Mouse (Mus musculus): Measurements from ENCODE around the gene Edc3. TPM values are rescaled to one million over a fixed set of nuclear protein-coding genes. Genes with fewer than 3 reads are reported as not detected.
A peak's percentile ranks its signal among the peaks of the same experiment; 100 is the strongest.

Edc3 gene
- polyA plus RNA-seq (2015; fragmentation: Nextera tagmentation; extraction: Ambion mirVana), result 33.6 and 34.4 TPM in 2 replicates

GRCm38 (mm10) chr9:57708068-57708719 lies at the start of gene Edc3:
Edc3 (plus strand) TSS chr9:57708540.
- Histone ChIP-seq H3K4me2 (peak within 1 kb of the TSS; percentile 79), H3K36me3 (peaks cover 12% of the 10 kb centered on the region), H3K9ac (peak within 1 kb of the TSS; percentile 85), H3K4me3 (replicated peaks) (peak within 1 kb of the TSS; percentile 93), H3K27me3 (no peaks in the 10 kb centered on the region), H3K4me1 (peaks cover 15% of the 10 kb centered on the region), H3K9me3 (replicated peaks) (no peaks in the 10 kb centered on the region), H3K27ac (peak within 1 kb of the TSS; percentile 93)
- WGBS, result under 1% methylated on average over 23 of the region's 23 CpGs
- peak; percentile 97 for ATAC-seq (replicated peaks; ENCODE audit: low FRiP score)

- Histone ChIP-seq H3K27me3 (peaks cover 11% of the 10 kb centered on the region; the same call in 1 of the 2 replicates), H3K27ac (no peak overlapping the region), H3K9ac (no peak overlapping the region), H3K36me3 (no peaks in the 10 kb centered on the region), H3K4me3 (replicated peaks) (no peak overlapping the region), H3K9me3 (replicated peaks) (no peaks in the 10 kb centered on the region), H3K4me2 (no peak overlapping the region), H3K4me1 (peaks cover 5% of the 10 kb centered on the region)
- WGBS, result 86% methylated on average over 4 of the region's 4 CpGs
- no peak for ATAC-seq (replicated peaks; ENCODE audit: low FRiP score)
Measured at GRCm38 (mm10) chr9:57658970-57659369, 49.4 kb upstream of the Edc3 start.

DNA sequence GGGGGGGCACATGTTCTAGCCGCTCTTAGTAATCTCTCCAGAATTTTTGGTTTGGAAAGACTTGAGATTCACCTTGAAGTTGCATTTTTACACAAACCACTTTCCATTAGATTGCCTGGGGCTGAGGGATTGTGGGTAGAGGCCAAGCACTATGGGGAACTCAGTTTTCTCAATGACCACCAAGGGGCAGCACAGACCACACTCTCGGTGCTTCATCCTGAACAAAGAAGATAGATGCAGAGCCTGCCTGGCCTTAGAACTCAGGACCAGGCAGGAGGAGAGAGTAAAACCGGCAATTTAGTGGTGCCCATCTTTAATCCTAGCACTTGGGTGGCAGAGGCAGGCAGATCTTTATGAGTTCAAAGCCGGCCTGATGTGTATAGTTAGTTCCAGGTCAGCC lies 48.6 kb upstream of the Edc3 start:
- no peak overlapping the region for H3K27ac ChIP-seq
- H3K4me3 ChIP-seq (replicated peaks), result no peak overlapping the region
- no peak overlapping the region for H3K9ac ChIP-seq
- no peak overlapping the region for H3K4me2 ChIP-seq
- H3K36me3 ChIP-seq, result no peaks in the 10 kb centered on the region
- peak; percentile 66; the same call in 1 of the 2 replicates for ATAC-seq (replicated peaks; ENCODE audit: low FRiP score)
- H3K9me3 ChIP-seq (replicated peaks), result no peaks in the 10 kb centered on the region
- 27% methylated on average over 4 of the region's 4 CpGs for WGBS
- peaks cover 5% of the 10 kb centered on the region for H3K4me1 ChIP-seq
- peaks cover 3% of the 10 kb centered on the region; the same call in 1 of the 2 replicates for H3K27me3 ChIP-seq

DNA sequence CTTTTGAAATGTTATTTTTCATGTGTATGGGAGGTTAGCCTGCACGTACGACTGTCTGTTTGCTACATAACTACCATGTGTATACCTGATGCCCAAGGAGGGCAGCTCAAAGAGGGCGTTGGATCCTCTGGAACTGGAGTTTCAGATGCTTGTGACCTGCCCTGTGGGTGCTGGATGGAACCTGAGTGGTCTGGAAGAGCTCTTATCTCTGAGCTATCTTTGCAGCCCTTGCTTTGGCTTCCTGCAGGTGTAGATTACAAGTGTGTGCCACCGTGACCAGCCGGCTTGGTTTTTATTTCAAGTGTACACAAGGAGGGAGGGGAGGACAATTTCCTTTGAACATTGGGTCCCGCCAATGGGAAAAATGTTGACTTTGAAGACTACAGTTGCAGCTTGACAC lies 47.8 kb upstream of the Edc3 start:
- Histone ChIP-seq H3K4me2 (no peak overlapping the region), H3K36me3 (no peaks in the 10 kb centered on the region), H3K27me3 (no peaks in the 10 kb centered on the region; the same call in 1 of the 2 replicates), H3K9ac (no peak overlapping the region), H3K4me1 (peaks cover 5% of the 10 kb centered on the region), H3K4me3 (replicated peaks) (no peak overlapping the region), H3K9me3 (replicated peaks) (no peaks in the 10 kb centered on the region), H3K27ac (no peak overlapping the region)
- 53% methylated on average over 6 of the region's 6 CpGs for WGBS
- ATAC-seq (replicated peaks; ENCODE audit: low FRiP score), result peak; percentile 27; the same call in 1 of the 2 replicates

DNA sequence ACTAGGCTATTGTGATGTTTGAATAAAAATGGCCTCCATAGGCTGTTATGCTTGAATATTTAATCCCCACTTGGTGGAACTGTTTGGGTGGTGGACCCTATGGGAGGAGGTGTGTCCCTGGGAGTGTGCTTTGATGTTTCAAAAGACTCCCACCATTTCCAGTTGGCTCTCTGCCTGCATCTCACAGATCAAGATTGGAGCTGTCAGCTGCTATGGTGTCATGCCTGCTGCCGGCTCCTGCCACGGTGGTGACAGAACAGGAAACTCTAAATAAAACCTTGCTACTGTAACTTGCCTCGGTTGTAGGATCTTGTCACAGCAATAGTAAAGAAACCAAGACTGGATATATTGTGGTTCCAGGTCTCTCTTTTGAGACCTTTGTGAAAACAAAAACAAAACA lies 46.8 kb upstream of the Edc3 start:
- Histone ChIP-seq H3K4me2 (no peak overlapping the region), H3K4me1 (no peaks in the 10 kb centered on the region; the same call in 1 of the 2 replicates), H3K9ac (no peak overlapping the region), H3K36me3 (no peaks in the 10 kb centered on the region), H3K27ac (no peak overlapping the region), H3K9me3 (replicated peaks) (no peaks in the 10 kb centered on the region), H3K4me3 (replicated peaks) (no peak overlapping the region), H3K27me3 (no peaks in the 10 kb centered on the region; the same call in 1 of the 2 replicates)
- WGBS, result 57% methylated on average over 3 of the region's 3 CpGs
- ATAC-seq (replicated peaks; ENCODE audit: low FRiP score), result no peak

DNA sequence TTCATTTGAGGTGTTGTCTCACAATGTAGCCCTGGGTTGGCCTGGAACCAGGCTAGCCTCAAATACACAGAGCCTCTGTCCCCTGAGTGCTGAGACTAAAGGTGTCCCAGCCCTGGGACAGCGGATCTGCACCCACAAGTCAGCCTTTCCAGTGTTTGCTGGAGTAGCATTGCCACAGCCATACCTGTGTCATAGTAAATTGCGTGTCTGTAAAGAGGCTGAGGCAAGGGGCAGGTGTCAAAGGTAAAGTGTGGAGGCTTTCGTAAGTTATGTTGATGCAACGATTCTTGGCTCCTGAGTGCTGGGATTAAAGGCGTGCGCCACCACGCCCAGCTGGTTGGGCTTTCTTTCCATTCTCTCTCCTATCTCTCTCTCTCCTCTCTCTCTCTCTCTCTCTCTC lies 43.7 kb upstream of the Edc3 start:
- H3K27ac ChIP-seq, result no peak overlapping the region
- 55% methylated on average over 7 of the region's 7 CpGs for WGBS
- H3K36me3 ChIP-seq, result no peaks in the 10 kb centered on the region
- H3K4me1 ChIP-seq, result no peaks in the 10 kb centered on the region; the same call in 1 of the 2 replicates
- H3K9ac ChIP-seq, result no peak overlapping the region
- H3K4me2 ChIP-seq, result no peak overlapping the region
- H3K27me3 ChIP-seq, result no peaks in the 10 kb centered on the region
- no peaks in the 10 kb centered on the region for H3K9me3 ChIP-seq (replicated peaks)
- no peak overlapping the region for H3K4me3 ChIP-seq (replicated peaks)
- no peak for ATAC-seq (replicated peaks; ENCODE audit: low FRiP score)

DNA sequence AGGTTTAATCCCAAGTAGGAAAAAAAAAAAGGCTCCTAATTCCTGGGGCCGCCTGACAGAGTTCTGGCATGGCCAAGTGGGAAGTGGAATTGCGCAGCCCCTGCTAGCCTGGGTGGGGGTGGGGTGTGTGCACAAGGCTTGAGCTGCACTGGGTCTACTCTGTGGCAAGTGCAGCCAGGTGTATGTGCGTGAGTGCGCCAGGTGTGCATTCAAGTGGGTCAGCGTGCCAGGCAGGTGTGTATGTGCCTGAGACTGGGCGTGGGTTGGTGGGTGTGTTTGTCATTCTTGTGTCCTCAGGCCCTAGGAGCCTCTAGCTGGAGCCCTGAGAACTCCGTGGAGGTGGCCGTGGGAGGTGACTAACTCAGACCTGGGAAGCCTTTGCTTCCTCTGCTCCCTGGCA lies 41.8 kb upstream of the Edc3 start:
- Histone ChIP-seq H3K4me1 (no peaks in the 10 kb centered on the region; the same call in 1 of the 2 replicates), H3K27ac (no peak overlapping the region), H3K4me3 (replicated peaks) (no peak overlapping the region), H3K9ac (no peak overlapping the region), H3K27me3 (no peaks in the 10 kb centered on the region), H3K9me3 (replicated peaks) (no peaks in the 10 kb centered on the region), H3K4me2 (no peak overlapping the region), H3K36me3 (no peaks in the 10 kb centered on the region)
- no peak for ATAC-seq (replicated peaks; ENCODE audit: low FRiP score)
- 70% methylated on average over 8 of the region's 8 CpGs for WGBS

DNA sequence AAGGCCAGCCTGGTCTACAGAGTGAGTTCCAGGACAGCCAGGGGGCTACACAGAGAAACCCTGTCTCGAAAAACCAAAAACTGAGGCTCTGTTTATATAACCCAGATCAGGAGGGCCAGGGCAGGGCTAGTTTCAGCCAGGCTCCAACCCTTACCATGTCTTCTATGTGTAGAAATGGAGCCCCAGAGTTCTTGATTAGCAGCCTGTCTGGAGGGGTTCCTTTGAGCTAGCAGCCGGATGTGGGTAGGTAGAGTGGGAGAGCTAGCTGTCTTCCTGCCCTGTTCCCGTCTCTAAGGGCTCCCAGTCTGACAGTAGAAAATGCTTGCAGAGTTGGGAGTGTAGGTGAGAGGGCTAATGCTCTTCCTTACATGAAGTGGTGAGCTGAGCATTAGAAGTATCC lies 41.2 kb upstream of the Edc3 start:
- no peak overlapping the region for H3K4me3 ChIP-seq (replicated peaks)
- no peaks in the 10 kb centered on the region; the same call in 1 of the 2 replicates for H3K4me1 ChIP-seq
- no peak overlapping the region for H3K27ac ChIP-seq
- H3K36me3 ChIP-seq, result no peaks in the 10 kb centered on the region
- H3K4me2 ChIP-seq, result no peak overlapping the region
- ATAC-seq (replicated peaks; ENCODE audit: low FRiP score), result no peak
- no peak overlapping the region for H3K9ac ChIP-seq
- H3K27me3 ChIP-seq, result no peaks in the 10 kb centered on the region
- no peaks in the 10 kb centered on the region for H3K9me3 ChIP-seq (replicated peaks)
- 75% methylated on average over 3 of the region's 3 CpGs for WGBS

DNA sequence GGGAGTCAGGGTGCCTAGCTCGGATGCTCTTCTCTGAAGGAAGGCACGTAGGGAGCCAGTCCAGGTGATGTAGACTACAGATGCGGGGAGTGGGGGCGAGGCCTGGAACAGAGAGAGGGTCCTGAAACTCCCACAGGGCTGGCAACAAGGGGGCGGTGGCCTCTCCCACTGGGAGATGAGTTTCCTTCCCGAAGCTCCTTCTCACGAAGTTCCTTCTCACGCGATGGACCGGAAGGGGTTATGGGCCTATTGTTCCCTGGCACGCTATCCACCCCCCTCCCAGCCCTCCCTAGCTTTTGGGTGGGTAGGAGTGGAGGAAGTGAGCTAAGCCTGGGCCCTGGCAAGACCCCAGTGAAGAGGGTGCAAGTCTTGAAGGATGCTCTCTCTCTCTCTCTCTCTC lies 40.5 kb upstream of the Edc3 start:
- Histone ChIP-seq H3K9ac (no peak overlapping the region), H3K4me2 (no peak overlapping the region), H3K4me3 (replicated peaks) (no peak overlapping the region), H3K27me3 (no peaks in the 10 kb centered on the region), H3K36me3 (no peaks in the 10 kb centered on the region), H3K4me1 (no peaks in the 10 kb centered on the region; the same call in 1 of the 2 replicates), H3K27ac (no peak overlapping the region), H3K9me3 (replicated peaks) (no peaks in the 10 kb centered on the region)
- no peak for ATAC-seq (replicated peaks; ENCODE audit: low FRiP score)
- 55% methylated on average over 11 of the region's 11 CpGs for WGBS

DNA sequence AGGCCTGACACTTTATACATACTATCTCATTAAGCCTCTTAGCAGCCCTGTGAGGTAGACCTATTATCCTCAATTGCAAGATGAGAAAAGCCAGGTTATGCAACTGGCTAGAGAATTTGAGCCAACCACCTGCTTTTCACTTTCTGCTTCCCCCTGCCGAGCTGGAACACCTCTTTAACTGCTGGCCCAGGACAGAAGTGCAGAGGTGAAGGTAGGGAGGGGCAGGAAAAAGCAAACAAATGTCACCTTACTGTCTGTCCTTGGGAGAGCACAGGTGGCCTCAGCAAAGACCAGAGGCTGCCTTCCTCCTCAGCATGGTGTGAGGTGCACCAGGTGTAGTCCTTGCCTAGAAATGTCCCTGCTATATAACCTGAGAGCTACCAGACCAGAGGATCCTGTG lies 40.1 kb upstream of the Edc3 start:
- Histone ChIP-seq H3K9me3 (replicated peaks) (no peaks in the 10 kb centered on the region), H3K4me3 (replicated peaks) (no peak overlapping the region), H3K9ac (no peak overlapping the region), H3K4me1 (no peaks in the 10 kb centered on the region; the same call in 1 of the 2 replicates), H3K27ac (no peak overlapping the region), H3K4me2 (no peak overlapping the region), H3K27me3 (no peaks in the 10 kb centered on the region), H3K36me3 (no peaks in the 10 kb centered on the region)
- no peak for ATAC-seq (replicated peaks; ENCODE audit: low FRiP score)
- 14% methylated on average over 1 of the region's 1 CpGs for WGBS

- H3K36me3 ChIP-seq, result no peaks in the 10 kb centered on the region
- ATAC-seq (replicated peaks; ENCODE audit: low FRiP score), result no peak; the same call in 1 of the 2 replicates
- no peaks in the 10 kb centered on the region; the same call in 1 of the 2 replicates for H3K4me1 ChIP-seq
- H3K27me3 ChIP-seq, result no peaks in the 10 kb centered on the region
- 77% methylated on average over 3 of the region's 3 CpGs for WGBS
- H3K27ac ChIP-seq, result no peak overlapping the region
- no peaks in the 10 kb centered on the region for H3K9me3 ChIP-seq (replicated peaks)
- H3K4me3 ChIP-seq (replicated peaks), result no peak overlapping the region
- no peak overlapping the region for H3K4me2 ChIP-seq
- no peak overlapping the region for H3K9ac ChIP-seq
Measured at GRCm38 (mm10) chr9:57669566-57669965, 38.8 kb upstream of the Edc3 start.

- H3K4me2 ChIP-seq, result no peak overlapping the region
- no peaks in the 10 kb centered on the region for H3K36me3 ChIP-seq
- no peak overlapping the region for H3K4me3 ChIP-seq (replicated peaks)
- no peak overlapping the region for H3K27ac ChIP-seq
- ATAC-seq (replicated peaks; ENCODE audit: low FRiP score), result no peak
- H3K9me3 ChIP-seq (replicated peaks), result no peaks in the 10 kb centered on the region
- no peak overlapping the region for H3K9ac ChIP-seq
- no peaks in the 10 kb centered on the region; the same call in 1 of the 2 replicates for H3K4me1 ChIP-seq
- WGBS, result 89% methylated on average over 4 of the region's 4 CpGs
- H3K27me3 ChIP-seq, result no peaks in the 10 kb centered on the region
Measured at GRCm38 (mm10) chr9:57671037-57671436, 37.3 kb upstream of the Edc3 start.

All from kidney, embryonic 15.5 days (tissue).